Mouse (Mus musculus) stomach, postnatal 0 days (tissue): ENCODE measurements at regions not wholly inside any gene's neighbourhood (a gene's known extent, or its start where the extent isn't known, plus 50 kb on each side); places are given as distances from the start of the nearest gene placed in this dataset.

ENCODE experiments used
- CTCF ChIP-seq: IDR thresholded peaks from 2 replicates; pipeline ENCODE4 v1.5.1; 2016; ENCODE audit warnings: antibody characterized with exemption, low read depth, mild to moderate bottlenecking, moderate library complexity
- EP300 ChIP-seq: optimal IDR thresholded peaks from 2 replicates; pipeline ENCODE3; 2016; ENCODE audit warnings: antibody characterized with exemption

DNA sequence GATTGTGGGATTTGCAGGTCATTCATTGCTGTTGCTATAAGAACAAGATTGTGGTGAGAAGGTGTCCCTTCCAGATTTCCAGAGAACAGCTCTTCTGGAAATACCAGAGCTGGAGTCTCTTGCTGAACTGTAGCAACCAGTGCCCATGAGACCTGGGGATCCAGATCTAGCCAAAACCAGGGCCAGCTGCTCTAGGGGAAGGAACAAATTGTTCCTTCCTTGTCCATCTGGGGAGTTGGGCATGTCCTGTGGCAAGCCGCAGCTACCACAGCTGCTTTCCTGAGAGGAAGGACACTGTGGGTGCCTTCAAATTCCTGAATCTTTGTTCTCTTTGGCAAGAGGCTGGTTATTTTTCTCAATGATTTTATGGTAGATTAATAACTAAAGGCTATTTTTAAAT lies 839.0 kb upstream of the 2610301B20Rik start:
- TF ChIP-seq CTCF, result no peak
- TF ChIP-seq EP300, result no peak
